Mouse (Mus musculus): ENCODE measurements around the gene Ndufv1. TPM values are rescaled to one million over a fixed set of nuclear protein-coding genes. Genes with fewer than 3 reads are reported as not detected.
"Not testable (repeated sequence)": the region's sequence is repeated elsewhere in the genome, so short reads cannot be mapped to it uniquely, and the experiment has no call there.

The Ndufv1 gene
- polyA plus RNA-seq (2015; fragmentation: Nextera tagmentation; extraction: Ambion mirVana): 217 and 222 TPM in 2 replicates

DNA sequence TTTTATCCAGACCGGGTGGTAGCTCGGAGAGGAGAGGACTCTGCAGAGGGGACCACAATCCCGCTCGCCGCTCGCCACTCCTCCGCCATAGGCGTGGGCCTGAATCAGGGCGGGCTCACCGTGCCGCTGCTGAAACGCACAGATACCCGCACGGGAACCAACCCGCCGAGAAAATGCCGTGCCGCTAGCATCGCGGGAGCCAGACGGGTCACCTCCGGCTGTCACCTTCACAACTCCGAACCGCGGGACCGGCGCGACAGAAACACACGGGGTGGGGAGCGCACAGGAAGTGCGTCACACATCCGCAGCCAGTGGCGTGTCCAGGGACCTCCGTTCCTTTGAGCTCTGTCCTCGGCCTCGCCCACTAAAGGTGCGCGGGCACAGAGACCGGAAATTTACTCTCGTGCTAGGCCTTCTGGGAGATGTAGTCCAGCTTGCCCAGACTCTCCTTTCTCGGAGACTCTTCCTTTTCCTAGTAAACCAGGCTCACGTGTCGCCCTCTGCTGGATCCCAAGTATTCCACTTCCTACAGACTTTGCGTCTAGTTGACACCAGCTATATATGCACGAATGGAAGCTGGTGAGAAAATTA is at the start of gene Ndufv1:
TSS of gene Ndufv1 (minus strand) at position 375 of the 591 bp plus-strand sequence.
- WGBS: under 1% methylated on average over 45 of the region's 45 CpGs

DNA sequence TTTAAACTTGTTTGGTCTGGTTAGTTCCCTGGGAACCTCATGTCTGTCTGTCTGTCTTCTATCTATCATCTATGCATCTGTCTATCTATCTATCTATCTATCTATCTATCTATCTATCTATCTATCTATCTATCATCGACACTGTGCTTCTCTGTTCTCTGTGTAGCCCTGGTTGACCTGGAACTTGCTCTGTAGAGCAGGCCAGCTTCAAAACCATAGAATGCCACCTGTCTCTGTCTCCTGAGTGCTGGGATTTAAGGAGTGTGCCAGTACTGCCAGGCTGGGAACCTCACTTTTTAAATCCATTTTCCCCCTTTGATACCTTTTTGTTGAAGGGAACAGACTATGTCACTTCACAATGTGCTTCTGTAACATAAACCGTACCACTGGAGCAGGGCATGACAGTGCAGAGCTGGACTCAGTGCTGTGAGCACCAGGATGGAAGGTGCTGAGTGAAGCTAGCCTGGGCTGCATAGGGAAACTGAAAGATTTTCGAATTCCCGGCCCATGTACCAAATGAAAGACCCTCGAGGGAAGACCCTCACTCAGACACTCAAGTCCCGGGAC is 48.4 kb upstream of the Ndufv1 start:
- no peaks in the 10 kb centered on the region for H3K36me3 ChIP-seq
- no peak overlapping the region for H3K4me2 ChIP-seq
- no peaks in the 10 kb centered on the region for H3K4me1 ChIP-seq (replicated peaks)
- H3K27me3 ChIP-seq: no peaks in the 10 kb centered on the region
- no peaks in the 10 kb centered on the region for H3K9me3 ChIP-seq
- 86% methylated on average over 6 of the region's 6 CpGs for WGBS
- no peak for ATAC-seq (ENCODE audit: low read depth)
- H3K27ac ChIP-seq (replicated peaks): no peak overlapping the region
- H3K4me3 ChIP-seq: no peak overlapping the region
- no peak overlapping the region for H3K9ac ChIP-seq

More for the DNA sequence above, at the start of gene Ndufv1:
- Histone ChIP-seq H3K4me2 (peak within 1 kb of the TSS; percentile 61), H3K4me3 (peak within 1 kb of the TSS; percentile 79), H3K27ac (replicated peaks) (peak within 1 kb of the TSS; percentile 73), H3K9me3 (no peaks in the 10 kb centered on the region), H3K36me3 (peaks cover 34% of the 10 kb centered on the region), H3K4me1 (replicated peaks) (peaks cover 20% of the 10 kb centered on the region), H3K27me3 (no peaks in the 10 kb centered on the region), H3K9ac (peak within 1 kb of the TSS; percentile 80)
- ATAC-seq (ENCODE audit: low read depth): peak; percentile 99

DNA sequence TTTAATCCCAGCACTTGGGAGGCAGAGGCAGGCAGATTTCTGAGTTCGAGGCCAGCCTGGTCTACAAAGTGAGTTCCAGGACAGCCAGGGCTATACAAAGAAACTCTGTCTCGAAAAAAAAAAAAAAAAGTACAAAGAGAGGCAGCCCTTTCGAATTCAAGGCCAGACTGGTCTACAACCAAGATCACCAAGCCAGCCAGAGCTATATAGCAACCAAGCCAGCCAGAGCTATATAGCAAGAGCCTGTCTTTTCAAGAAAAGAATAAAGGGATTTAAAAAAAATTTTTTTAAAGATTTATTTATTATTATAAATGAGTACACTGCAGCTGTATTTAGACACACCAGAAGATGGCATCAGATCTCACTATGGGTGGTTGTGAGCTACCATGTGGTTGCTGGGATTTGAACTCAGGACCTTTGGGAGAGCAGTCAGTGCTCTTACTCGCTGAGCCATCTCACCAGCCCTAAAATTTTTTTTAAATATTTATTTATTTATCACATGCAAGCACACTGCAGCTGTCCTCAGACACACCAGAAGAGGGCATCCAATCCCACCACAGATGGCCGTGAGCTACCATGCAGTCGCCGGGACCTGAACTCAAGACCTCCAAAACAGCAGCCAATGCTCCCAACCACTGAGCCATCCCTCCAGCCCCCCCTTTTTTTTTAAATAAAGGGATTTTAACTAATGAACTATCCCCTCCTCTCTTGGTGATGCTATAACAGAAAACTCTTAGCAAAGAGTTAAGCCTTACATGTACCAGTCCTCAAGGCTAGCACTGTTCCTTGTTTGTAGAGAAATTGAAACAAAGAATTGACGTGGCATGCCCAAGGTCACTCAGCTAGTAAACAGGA is 47.7 kb upstream of the Ndufv1 start:
- H3K4me1 ChIP-seq (replicated peaks); H3K36me3 ChIP-seq; H3K27me3 ChIP-seq; H3K9ac ChIP-seq; H3K27ac ChIP-seq (replicated peaks); H3K4me2 ChIP-seq; H3K9me3 ChIP-seq; H3K4me3 ChIP-seq; ATAC-seq (ENCODE audit: low read depth): not testable (repeated sequence)
- 84% methylated on average over 8 of the region's 8 CpGs for WGBS

DNA sequence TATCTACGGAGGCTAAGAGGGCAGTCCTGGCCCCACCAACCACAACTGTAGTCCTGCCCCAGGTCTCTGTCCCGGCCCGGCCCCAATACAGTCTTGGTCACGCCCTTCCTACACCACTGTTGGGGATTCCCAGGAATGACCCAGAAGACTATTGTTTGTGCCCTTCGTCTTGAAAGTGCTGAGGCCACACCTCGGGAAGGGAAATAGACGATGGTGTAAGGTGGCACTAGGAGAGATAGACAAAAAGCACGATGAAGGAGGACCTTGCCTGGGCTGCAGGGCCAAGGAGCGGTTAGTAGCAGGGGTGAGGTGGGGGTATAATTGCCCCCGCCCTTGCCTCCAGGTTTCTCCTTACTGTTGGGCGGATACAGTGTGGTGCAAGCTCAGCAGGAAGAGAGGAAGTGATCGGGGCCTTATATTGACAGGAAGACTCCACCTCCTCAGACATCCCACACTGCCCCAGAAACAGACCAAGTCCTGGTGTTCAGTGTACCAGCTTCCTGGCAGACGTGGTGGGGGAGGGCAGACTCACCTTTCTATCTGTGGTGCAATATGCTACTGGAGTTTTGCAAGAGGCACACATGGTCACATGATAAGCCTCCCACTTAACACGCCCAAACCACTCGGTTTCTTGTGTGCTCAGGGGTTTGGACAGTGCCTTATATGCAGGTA is 46.6 kb upstream of the Ndufv1 start, which contains the start of gene Gstp3:
TSS of gene Gstp3 (minus strand) at position 501 of the 672 bp plus-strand sequence.
- ATAC-seq (ENCODE audit: low read depth): no peak
- no peak within 1 kb of the TSS for H3K4me3 ChIP-seq
- H3K9ac ChIP-seq: no peak within 1 kb of the TSS
- 82% methylated on average over 15 of the region's 15 CpGs for WGBS
- H3K27me3 ChIP-seq: no peaks in the 10 kb centered on the region
- H3K4me2 ChIP-seq: no peak within 1 kb of the TSS
- no peaks in the 10 kb centered on the region for H3K36me3 ChIP-seq
- H3K4me1 ChIP-seq (replicated peaks): no peaks in the 10 kb centered on the region
- H3K9me3 ChIP-seq: no peaks in the 10 kb centered on the region
- no peak within 1 kb of the TSS for H3K27ac ChIP-seq (replicated peaks)

DNA sequence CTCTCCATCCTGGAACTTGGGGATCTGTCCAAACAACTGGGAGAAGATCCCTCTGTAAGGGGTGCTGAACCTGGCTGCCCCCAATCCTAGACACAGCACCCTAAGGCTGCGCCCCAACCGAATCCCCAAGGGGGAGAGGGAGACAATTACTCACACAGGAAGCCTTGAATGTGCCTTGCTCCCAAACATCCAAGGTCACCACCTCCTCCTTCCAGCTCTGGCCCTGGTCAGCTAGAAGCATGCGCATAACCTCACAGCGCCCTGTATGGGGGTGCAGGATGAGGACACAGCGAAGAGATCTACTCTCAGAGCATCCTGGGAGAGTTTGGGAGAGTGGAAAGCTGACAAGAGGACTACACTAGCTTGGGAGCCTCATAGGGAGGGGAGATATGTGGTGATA is 46.0 kb upstream of the Ndufv1 start:
- H3K4me1 ChIP-seq (replicated peaks): no peaks in the 10 kb centered on the region
- H3K27me3 ChIP-seq: no peaks in the 10 kb centered on the region
- H3K4me2 ChIP-seq: no peak overlapping the region
- ATAC-seq (ENCODE audit: low read depth): no peak
- no peak overlapping the region for H3K4me3 ChIP-seq
- 90% methylated on average over 5 of the region's 5 CpGs for WGBS
- no peaks in the 10 kb centered on the region for H3K36me3 ChIP-seq
- H3K9me3 ChIP-seq: no peaks in the 10 kb centered on the region
- H3K9ac ChIP-seq: no peak overlapping the region
- H3K27ac ChIP-seq (replicated peaks): no peak overlapping the region

DNA sequence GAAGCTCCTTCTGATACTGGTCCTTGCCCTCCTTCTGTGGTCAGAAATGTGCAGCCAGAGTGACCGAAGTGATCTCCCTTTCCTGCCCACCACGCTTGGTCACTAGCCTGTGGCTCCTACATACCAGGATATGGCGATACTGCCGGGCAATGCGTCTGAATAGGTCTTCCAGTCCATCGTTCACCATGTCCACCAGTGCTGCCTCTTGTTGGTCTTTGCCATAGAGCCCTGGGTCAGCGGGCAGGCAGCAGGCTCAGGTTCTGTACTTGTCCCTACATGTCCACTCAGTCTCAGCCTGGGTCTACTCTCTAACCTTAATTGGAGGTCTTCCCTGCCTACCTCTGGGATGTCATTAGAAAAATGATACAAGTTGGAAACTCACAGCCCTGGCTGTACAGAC is 45.4 kb upstream of the Ndufv1 start:
- 94% methylated on average over 7 of the region's 7 CpGs for WGBS
- Histone ChIP-seq H3K27ac (replicated peaks) (no peak overlapping the region), H3K4me3 (no peak overlapping the region), H3K9me3 (no peaks in the 10 kb centered on the region), H3K27me3 (no peaks in the 10 kb centered on the region), H3K36me3 (no peaks in the 10 kb centered on the region), H3K4me2 (no peak overlapping the region), H3K9ac (no peak overlapping the region), H3K4me1 (replicated peaks) (no peaks in the 10 kb centered on the region)
- no peak for ATAC-seq (ENCODE audit: low read depth)

DNA sequence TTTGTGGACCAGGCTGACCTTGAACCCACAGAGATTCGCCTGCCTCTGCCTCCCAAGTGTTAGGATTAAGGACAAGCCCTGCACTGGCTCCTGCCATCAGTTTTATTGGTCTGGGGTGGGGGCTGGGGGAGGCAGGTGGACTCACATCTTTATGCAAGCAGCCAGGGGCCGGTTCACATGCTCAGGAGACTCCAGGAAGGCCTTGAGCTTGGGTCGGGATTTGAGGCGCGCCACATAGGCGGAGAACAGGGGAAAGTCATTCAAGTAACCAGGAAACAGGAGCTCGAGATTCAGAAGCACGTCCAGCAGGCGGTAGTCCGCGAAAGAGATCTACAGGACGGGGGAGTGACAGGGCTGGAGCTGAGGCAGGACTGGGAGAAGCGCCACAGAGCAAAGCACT is 44.8 kb upstream of the Ndufv1 start:
- H3K36me3 ChIP-seq: no peaks in the 10 kb centered on the region
- H3K27me3 ChIP-seq: no peaks in the 10 kb centered on the region
- no peak overlapping the region for H3K4me2 ChIP-seq
- no peaks in the 10 kb centered on the region for H3K9me3 ChIP-seq
- H3K27ac ChIP-seq (replicated peaks): no peak overlapping the region
- no peaks in the 10 kb centered on the region for H3K4me1 ChIP-seq (replicated peaks)
- H3K4me3 ChIP-seq: no peak overlapping the region
- WGBS: 85% methylated on average over 13 of the region's 13 CpGs
- ATAC-seq (ENCODE audit: low read depth): no peak
- H3K9ac ChIP-seq: no peak overlapping the region

DNA sequence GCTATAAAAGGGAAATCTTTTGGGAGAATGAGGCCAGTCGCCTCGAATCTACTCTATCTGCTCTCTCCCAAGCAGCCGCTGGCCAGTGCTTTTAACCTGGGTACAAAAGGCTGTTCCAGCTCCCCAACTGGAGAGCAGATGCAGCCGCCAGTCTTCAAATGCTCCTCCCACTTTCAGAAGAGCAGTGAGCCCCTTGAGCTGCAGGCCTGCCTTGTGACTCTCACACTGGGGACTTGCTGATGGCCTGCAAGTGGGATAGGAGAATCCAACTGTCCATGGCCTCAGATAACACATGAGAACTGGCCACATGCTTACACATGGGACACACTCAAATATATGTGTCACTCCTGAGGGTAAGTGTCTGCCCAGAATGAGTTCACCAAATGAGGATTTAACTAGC is 44.1 kb upstream of the Ndufv1 start:
- H3K4me2 ChIP-seq: no peak overlapping the region
- H3K4me3 ChIP-seq: no peak overlapping the region
- ATAC-seq (ENCODE audit: low read depth): no peak
- no peak overlapping the region for H3K9ac ChIP-seq
- 30% methylated on average over 4 of the region's 4 CpGs for WGBS
- H3K36me3 ChIP-seq: no peaks in the 10 kb centered on the region
- H3K27me3 ChIP-seq: no peaks in the 10 kb centered on the region
- no peaks in the 10 kb centered on the region for H3K4me1 ChIP-seq (replicated peaks)
- no peaks in the 10 kb centered on the region for H3K9me3 ChIP-seq
- H3K27ac ChIP-seq (replicated peaks): no peak overlapping the region

DNA sequence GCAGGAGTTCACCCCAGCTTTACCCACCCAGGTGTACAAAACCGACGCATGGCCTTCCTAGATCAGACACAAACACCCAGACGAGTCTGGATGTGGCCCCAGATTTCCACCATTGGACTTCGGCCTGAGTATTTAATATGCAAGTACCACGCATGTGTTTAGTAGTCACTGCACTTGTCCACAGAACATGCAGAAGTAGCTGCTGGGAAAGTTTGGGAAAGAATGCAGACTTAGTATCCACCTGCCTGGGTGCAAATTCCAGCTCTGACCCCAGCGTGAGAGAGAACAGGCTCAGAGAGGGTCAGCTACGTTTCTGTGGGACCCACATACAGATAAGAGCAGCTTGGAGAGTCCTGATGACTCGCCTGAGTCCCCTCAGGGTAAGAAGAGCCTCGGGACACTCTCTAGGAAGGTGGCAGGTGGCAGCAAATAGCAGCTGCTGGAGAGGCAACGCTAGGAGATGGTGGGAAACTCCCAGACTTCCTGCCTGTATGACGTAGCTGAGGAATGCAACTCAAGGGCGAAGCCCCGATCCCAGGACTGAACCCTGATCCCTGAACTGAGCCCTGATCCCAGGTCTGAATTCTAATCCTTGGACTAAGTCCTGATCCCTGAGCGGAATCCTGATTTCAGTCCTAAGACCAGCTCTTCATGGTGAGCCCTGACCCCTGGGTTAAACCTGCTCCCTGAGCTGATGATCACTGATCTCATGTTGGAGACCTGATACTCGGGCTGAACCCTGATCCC is 43.5 kb upstream of the Ndufv1 start:
- 66% methylated on average over 15 of the region's 15 CpGs for WGBS
- no peak overlapping the region for H3K4me3 ChIP-seq
- no peak overlapping the region for H3K4me2 ChIP-seq
- no peak for ATAC-seq (ENCODE audit: low read depth)
- no peak overlapping the region for H3K9ac ChIP-seq
- H3K27ac ChIP-seq (replicated peaks): no peak overlapping the region
- H3K9me3 ChIP-seq: no peaks in the 10 kb centered on the region
- no peaks in the 10 kb centered on the region for H3K27me3 ChIP-seq
- no peaks in the 10 kb centered on the region for H3K36me3 ChIP-seq
- no peaks in the 10 kb centered on the region for H3K4me1 ChIP-seq (replicated peaks)

DNA sequence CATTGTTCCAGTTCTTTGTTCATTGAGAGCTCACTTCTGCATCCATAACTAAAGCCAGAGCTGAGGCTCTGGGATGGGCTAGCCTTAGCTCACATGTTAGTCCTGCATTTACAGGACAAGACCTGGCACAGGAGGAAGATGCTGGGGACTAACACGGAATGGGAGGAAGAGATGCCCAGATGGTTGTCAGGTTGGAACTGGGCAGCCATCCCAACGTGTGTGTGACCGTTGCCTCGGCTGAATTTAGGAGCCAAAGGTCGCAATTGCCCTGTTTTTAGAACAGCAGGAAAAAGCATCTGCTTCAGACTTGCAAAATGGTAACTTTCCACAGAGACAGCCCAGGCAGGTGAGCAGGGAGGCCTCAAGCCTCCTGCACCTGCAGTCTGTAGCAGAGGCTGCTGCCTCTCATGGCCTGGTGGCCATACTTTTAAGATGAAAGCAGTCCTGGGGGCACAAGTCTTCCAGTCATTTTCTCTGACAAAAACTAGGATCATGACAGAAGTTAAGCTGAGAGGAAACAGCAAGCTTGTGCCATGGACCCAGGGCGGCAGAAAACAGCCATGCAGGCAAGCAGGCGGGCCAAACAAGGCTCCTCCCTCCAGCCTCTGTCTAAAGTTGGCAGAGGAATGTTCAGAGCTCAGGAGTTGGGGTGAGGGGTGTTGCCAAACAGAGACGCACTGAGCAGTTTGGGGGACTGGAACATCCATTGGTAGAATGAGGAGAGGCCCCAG is 42.8 kb upstream of the Ndufv1 start:
- no peak overlapping the region for H3K4me3 ChIP-seq
- H3K9ac ChIP-seq: no peak overlapping the region
- H3K4me1 ChIP-seq (replicated peaks): no peaks in the 10 kb centered on the region
- H3K27ac ChIP-seq (replicated peaks): no peak overlapping the region
- WGBS: 77% methylated on average over 8 of the region's 8 CpGs
- no peak overlapping the region for H3K4me2 ChIP-seq
- H3K27me3 ChIP-seq: no peaks in the 10 kb centered on the region
- H3K9me3 ChIP-seq: no peaks in the 10 kb centered on the region
- no peak for ATAC-seq (ENCODE audit: low read depth)
- no peaks in the 10 kb centered on the region for H3K36me3 ChIP-seq

DNA sequence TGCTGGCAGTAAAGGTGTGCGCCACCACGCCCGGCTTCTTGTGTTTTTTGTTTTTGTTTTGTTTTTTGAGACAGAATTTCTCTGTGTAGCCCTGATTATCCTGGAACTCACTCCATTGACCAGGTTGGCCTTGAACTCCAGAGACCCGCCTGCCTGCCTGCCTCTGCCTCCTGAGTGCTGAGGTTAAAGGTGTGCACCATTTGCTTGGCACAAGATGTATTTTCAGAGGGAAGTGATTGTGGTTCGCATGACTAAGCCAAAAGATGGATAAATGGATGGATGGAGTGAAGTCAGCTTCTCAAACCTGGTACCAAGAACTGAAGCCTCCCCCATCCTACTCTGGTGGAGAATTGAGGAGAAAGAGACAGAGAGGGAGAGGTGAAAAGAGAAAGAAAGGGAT is 42.0 kb upstream of the Ndufv1 start:
- 90% methylated on average over 5 of the region's 5 CpGs for WGBS
- Histone ChIP-seq H3K4me3 (no peak overlapping the region), H3K9ac (no peak overlapping the region), H3K4me1 (replicated peaks) (no peaks in the 10 kb centered on the region), H3K36me3 (no peaks in the 10 kb centered on the region), H3K4me2 (no peak overlapping the region), H3K9me3 (no peaks in the 10 kb centered on the region), H3K27ac (replicated peaks) (no peak overlapping the region), H3K27me3 (no peaks in the 10 kb centered on the region)
- ATAC-seq (ENCODE audit: low read depth): no peak
